In genomic region chr5:135639760-135640458, GRCm38 (mm10) we compare ENCODE assay signal across 17 mouse cellular contexts. TPM values are rescaled to one million over a fixed set of nuclear protein-coding genes. Genes with fewer than 3 reads are reported as not detected.
A peak's percentile ranks its signal among the peaks of the same experiment; 100 is the strongest.
DNase-seq lines count a peak whose midpoint lies in the region; ATAC-seq and TF ChIP-seq lines count a peak whose summit lies in the region.
"Had no signal": no experiment of that assay in that cellular context is flagged by ENCODE, and none has a peak within 500 bp of the region (broad histone marks: within the 10 kb centered on the region; RNA-seq: fewer than 3 reads in every experiment).

No protein-coding gene starts in this region.

- no peak for TF ChIP-seq POLR2A in liver, adult 2 months (IDR thresholded peaks at IDR 0.05; ENCODE audit: extremely low read depth, insufficient read depth, low read length)

- no peak for DNase-seq in embryonic facial prominence, embryonic 10.5 days (ENCODE audit: low spot score)
- DNase-seq in liver, adult 2 months (ENCODE audit: extremely low read depth, low read depth, low spot score), result peak; percentile 90
- DNase-seq in liver, result no peak
- DNase-seq in fat pad, adult 2 months (ENCODE audit: extremely low read depth, low read depth, low spot score), result peak; percentile 80
- peak; percentile 40 for DNase-seq in naive thymus-derived CD4-positive, alpha-beta T cell, adult 2 months (ENCODE audit: low read depth)
- no peak for DNase-seq in left cerebral cortex, adult 8-10 months (ENCODE audit: low spot score in 2 of 2)
- DNase-seq in spleen, postnatal 14 days (ENCODE audit: low spot score in 2 of 2), result no peak
- DNase-seq: cerebellum, postnatal 36 days; heart, adult 2 months; lung, embryonic 14.5 days had no signal

- H3K4me1 ChIP-seq in embryonic facial prominence, embryonic 13.5 days, result no peaks in the 10 kb centered on the region
- no peaks in the 10 kb centered on the region for H3K4me1 ChIP-seq in embryonic facial prominence, embryonic 10.5 days
- H3K4me1 ChIP-seq in liver, adult 2 months (ENCODE audit: control insufficient read depth, insufficient read depth, low read length), result peaks cover 20% of the 10 kb centered on the region
- H3K4me1 ChIP-seq: neural tube, embryonic 13.5 days had no signal

- H3K79me2 ChIP-seq in liver, adult 2 months (ENCODE audit: control insufficient read depth, insufficient read depth, low read length), result peaks cover 7% of the 10 kb centered on the region; the same call in 1 of the 2 replicates

- no peaks in the 10 kb centered on the region for H3K9me3 ChIP-seq in embryonic facial prominence, embryonic 13.5 days
- H3K9me3 ChIP-seq in embryonic facial prominence, embryonic 10.5 days, result no peaks in the 10 kb centered on the region
- H3K9me3 ChIP-seq: midbrain, embryonic 15.5 days; neural tube, embryonic 13.5 days had no signal

- no peak for TF ChIP-seq CTCF in liver, adult 2 months (IDR thresholded peaks at IDR 0.05; ENCODE audit: low read depth, low read length)

- no peaks in the 10 kb centered on the region for H3K27me3 ChIP-seq in embryonic facial prominence, embryonic 13.5 days
- H3K27me3 ChIP-seq in embryonic facial prominence, embryonic 10.5 days (replicated peaks; ENCODE audit: low read depth, poor library complexity, severe bottlenecking), result no peaks in the 10 kb centered on the region
- H3K27me3 ChIP-seq in liver, adult 2 months (ENCODE audit: control insufficient read depth, insufficient read depth, low read length), result no peaks in the 10 kb centered on the region
- H3K27me3 ChIP-seq: midbrain, embryonic 15.5 days; neural tube, embryonic 13.5 days had no signal

- peaks cover 69% of the 10 kb centered on the region for H3K36me3 ChIP-seq in embryonic facial prominence, embryonic 13.5 days
- peaks cover 89% of the 10 kb centered on the region for H3K36me3 ChIP-seq in embryonic facial prominence, embryonic 10.5 days (replicated peaks)
- peaks cover 5% of the 10 kb centered on the region; the same call in 1 of the 2 replicates for H3K36me3 ChIP-seq in liver, adult 2 months (ENCODE audit: control insufficient read depth, insufficient read depth, low read length)

- ATAC-seq in embryonic facial prominence, embryonic 13.5 days (ENCODE audit: insufficient number of reproducible peaks, insufficient read depth, low FRiP score, low TSS enrichment, low read depth), result no peak
- ATAC-seq: activated CD4-positive, CD25-positive, alpha-beta regulatory T cell, adult 4 months; midbrain, embryonic 15.5 days had no signal

- H3K27ac ChIP-seq in embryonic facial prominence, embryonic 13.5 days, result no peak overlapping the region
- no peak overlapping the region for H3K27ac ChIP-seq in embryonic facial prominence, embryonic 10.5 days (replicated peaks)
- H3K27ac ChIP-seq in liver, adult 2 months (replicated peaks; ENCODE audit: insufficient read depth, low read depth, low read length), result peak overlapping the region; percentile 97
- H3K27ac ChIP-seq: heart, adult 2 months; kidney, postnatal 0 days; left cerebral cortex, adult 2 months; midbrain, embryonic 15.5 days; neural tube, embryonic 13.5 days had no signal

- no peak overlapping the region for H3K4me2 ChIP-seq in embryonic facial prominence, embryonic 13.5 days
- H3K4me2 ChIP-seq: lung, embryonic 14.5 days; midbrain, embryonic 15.5 days; neural tube, embryonic 13.5 days had no signal

- no peak overlapping the region for H3K4me3 ChIP-seq in embryonic facial prominence, embryonic 13.5 days
- H3K4me3 ChIP-seq in embryonic facial prominence, embryonic 10.5 days, result no peak overlapping the region
- no peak overlapping the region for H3K4me3 ChIP-seq in liver, adult 2 months (ENCODE audit: insufficient read depth, low read depth, low read length)
- H3K4me3 ChIP-seq: erythroblast, embryonic 14.5 days; heart, adult 2 months; left cerebral cortex, adult 2 months; midbrain, embryonic 15.5 days; neural tube, embryonic 13.5 days had no signal

- 82% methylated on average over 6 of the region's 7 CpGs for WGBS in embryonic facial prominence, embryonic 13.5 days
- WGBS in embryonic facial prominence, embryonic 10.5 days, result 86% methylated on average over 7 of the region's 7 CpGs
- WGBS in liver, adult 2 months, result 16% methylated on average over 7 of the region's 7 CpGs

- H3K9ac ChIP-seq in embryonic facial prominence, embryonic 13.5 days, result 0 out of 2 replicates have a peak overlapping the region, but pooled peaks have one; percentile 11
- H3K9ac ChIP-seq in liver, adult 2 months (ENCODE audit: low read depth, low read length), result peak overlapping the region; percentile 81
- H3K9ac ChIP-seq: lung, embryonic 14.5 days; midbrain, embryonic 15.5 days; neural tube, embryonic 13.5 days had no signal

RNA-seq across cellular contexts. Expression of gene Rhbdd2, which starts 7.5 kb away (rescaled TPM):
- polyA plus RNA-seq in embryonic facial prominence, embryonic 13.5 days (2015; fragmentation: Nextera tagmentation; extraction: Ambion mirVana), result 39.5 and 46.9 TPM in 2 replicates
- polyA plus RNA-seq in embryonic facial prominence, embryonic 10.5 days (2016; fragmentation: Nextera tagmentation; extraction: Ambion mirVana), result 52.6 and 59.7 TPM in 2 replicates
- 8.5 and 9.7 TPM in 2 replicates for total RNA-seq in liver, adult 2 months (2014; rRNA removed)
- polyA plus RNA-seq in liver, adult 2 months (2012; rRNA removed), result 17.0 and 20.9 TPM in 2 replicates
- total RNA-seq in left cerebral cortex, adult 8-10 months (2022), result 10 to 100 TPM; 81.1 to 92.6 (median 88.4) TPM

RNA-seq across cellular contexts. Expression of gene Por, which starts 29.9 kb away (rescaled TPM):
- polyA plus RNA-seq in embryonic facial prominence, embryonic 13.5 days (2015; fragmentation: Nextera tagmentation; extraction: Ambion mirVana), result 75.0 and 76.5 TPM in 2 replicates
- polyA plus RNA-seq in embryonic facial prominence, embryonic 10.5 days (2016; fragmentation: Nextera tagmentation; extraction: Ambion mirVana), result 97.3 and 103 TPM in 2 replicates
- 284 and 345 TPM in 2 replicates for total RNA-seq in liver, adult 2 months (2014; rRNA removed)
- 211 and 254 TPM in 2 replicates for polyA plus RNA-seq in liver, adult 2 months (2012; rRNA removed)
- total RNA-seq in left cerebral cortex, adult 8-10 months (2022), result 100 to 1,000 TPM in 1 of 4 experiments, 10 to 100 TPM in 3; 82.4 to 100 (median 95.4) TPM

Comparison
In these comparisons a context has a peak if more than half of its experiments do, and no peak if none do; other contexts are left out.
1. DNase-seq: peak in liver, adult 2 months (single experiment), fat pad, adult 2 months (single experiment) and naive thymus-derived CD4-positive, alpha-beta T cell, adult 2 months (single experiment); none in embryonic facial prominence, embryonic 10.5 days (single experiment), liver (single experiment), left cerebral cortex, adult 8-10 months (0 of 2) and spleen, postnatal 14 days (0 of 2).